Mouse (Mus musculus) layer of hippocampus, postnatal 25 days (tissue): ENCODE results near the gene Igdcc4. TPM values are rescaled to one million over a fixed set of nuclear protein-coding genes. Genes with fewer than 3 reads are reported as not detected.

Experiments
- total RNA-seq, 2 experiments: library from RNA; stranded (reverse); gene quantifications; 2 replicates each; pipeline ENCODE4 v1.2.3; 2021

Igdcc4 gene
- total RNA-seq, 2 experiments from 2014 or later, result 30.5 to 33.1 TPM

Other genes starting within 250 kb of the Igdcc4 start
- under 1 TPM; 0.12 to 0.16 TPM for gene Slc24a1, start 149.9 kb upstream of the Igdcc4 start, total RNA-seq
- gene Ints14, start 140.6 kb upstream of the Igdcc4 start, total RNA-seq, result 10 to 100 TPM; 21.6 to 23.2 TPM
- gene Hacd3, start 79.8 kb upstream of the Igdcc4 start, total RNA-seq, result 100 to 1,000 TPM; 162 to 176 TPM
- gene Dpp8, start 69.1 kb upstream of the Igdcc4 start, total RNA-seq, result 100 to 1,000 TPM; 150 to 161 TPM
- 1 to 10 TPM; 3.8 to 4.7 TPM for gene Igdcc3, start 39.7 kb downstream of the Igdcc4 start, total RNA-seq
- gene Parp16, start 93.9 kb downstream of the Igdcc4 start, total RNA-seq, result 1 to 10 TPM; 3.7 to 4.6 TPM
- not detected for gene Cilp, start 163.7 kb downstream of the Igdcc4 start, total RNA-seq
- 10 to 100 TPM; 32.8 to 33.3 TPM for gene Clpx, start 192.8 kb downstream of the Igdcc4 start, total RNA-seq
- 10 to 100 TPM; 25.0 to 25.7 TPM for gene Pdcd7, start 244.6 kb downstream of the Igdcc4 start, total RNA-seq